Mouse (Mus musculus): ENCODE results near the gene Emp1. TPM values are rescaled to one million over a fixed set of nuclear protein-coding genes. Genes with fewer than 3 reads are reported as not detected.

Gene Emp1
- total and polyA plus RNA-seq, 2 experiments from 2014 or later: 8.6 to 53.2 TPM

- Histone ChIP-seq H3K27me3 (ENCODE audit: insufficient read depth, low read length) (no peaks in the 10 kb centered on the region), H3K9me3 (ENCODE audit: low read length) (no peaks in the 10 kb centered on the region), H3K36me3 (ENCODE audit: insufficient read depth, low read length) (no peaks in the 10 kb centered on the region), H3K9ac (replicated peaks; ENCODE audit: low read length) (no peak overlapping the region), H3K4me2 (ENCODE audit: low read depth, low read length) (no peak overlapping the region), H3K4me1 (ENCODE audit: insufficient read depth, low read length) (peaks cover 12% of the 10 kb centered on the region), H3K4me3 (ENCODE audit: low read length) (no peak overlapping the region), H3K27ac (no peak overlapping the region)
- 74% methylated on average over 8 of the region's 8 CpGs for WGBS
- ATAC-seq (no peak), DNase-seq (ENCODE audit: low spot score) (no peak)
- no peak for TF ChIP-seq CTCF (IDR thresholded peaks at IDR 0.05; ENCODE audit: low read depth)
Measured at GRCm38 (mm10) chr6:135336376-135336775, 26.0 kb upstream of the Emp1 start.

DNA sequence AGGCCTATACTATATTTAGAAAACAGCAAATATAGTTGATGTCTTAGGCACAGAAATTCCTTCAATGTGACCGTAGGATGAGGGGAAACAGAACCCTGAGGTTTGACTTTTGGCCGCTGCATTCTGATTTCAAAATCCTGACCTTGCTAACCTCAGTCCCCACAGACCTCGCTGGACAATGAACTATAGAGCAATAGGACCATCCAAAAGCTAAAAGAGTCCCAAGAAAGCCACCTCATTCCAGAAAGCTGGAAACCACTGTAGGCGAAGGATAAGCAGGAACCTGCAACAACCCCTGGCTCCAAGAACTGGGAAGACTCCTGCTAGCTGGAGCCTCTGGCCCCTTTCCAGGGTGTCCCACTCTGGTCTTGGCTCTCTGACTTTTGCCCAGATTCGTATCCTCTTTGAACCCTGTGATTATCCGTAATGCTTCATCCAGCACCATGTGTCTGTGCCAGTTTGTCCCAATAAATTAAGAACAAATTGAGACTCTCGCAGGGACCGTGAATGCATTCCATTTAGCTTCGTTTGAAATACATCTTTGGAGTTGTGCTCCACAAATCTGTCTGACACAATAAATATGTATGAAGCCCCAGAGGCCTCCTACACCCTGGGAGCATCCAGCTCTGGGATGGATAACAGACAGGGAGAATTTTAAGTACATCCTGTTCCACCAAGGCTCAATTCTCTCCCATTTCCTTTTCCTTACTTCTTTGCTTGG, 21.8 kb upstream of the Emp1 start:
- DNase-seq (ENCODE audit: low spot score): no peak
- Histone ChIP-seq H3K9me3 (ENCODE audit: low read length) (no peaks in the 10 kb centered on the region), H3K9ac (replicated peaks; ENCODE audit: low read length) (no peak overlapping the region), H3K27ac (no peak overlapping the region), H3K4me1 (ENCODE audit: insufficient read depth, low read length) (no peaks in the 10 kb centered on the region), H3K4me2 (ENCODE audit: low read depth, low read length) (no peak overlapping the region), H3K36me3 (ENCODE audit: insufficient read depth, low read length) (no peaks in the 10 kb centered on the region), H3K4me3 (ENCODE audit: low read length) (no peak overlapping the region), H3K27me3 (ENCODE audit: insufficient read depth, low read length) (no peaks in the 10 kb centered on the region)
- no peak for TF ChIP-seq CTCF (IDR thresholded peaks at IDR 0.05; ENCODE audit: low read depth)
- no peak for ATAC-seq
- WGBS: 68% methylated on average over 9 of the region's 9 CpGs

- Histone ChIP-seq H3K27me3 (ENCODE audit: insufficient read depth, low read length) (no peaks in the 10 kb centered on the region), H3K9me3 (ENCODE audit: low read length) (no peaks in the 10 kb centered on the region), H3K9ac (replicated peaks; ENCODE audit: low read length) (no peak overlapping the region), H3K4me3 (ENCODE audit: low read length) (no peak overlapping the region), H3K27ac (no peak overlapping the region), H3K4me2 (ENCODE audit: low read depth, low read length) (no peak overlapping the region), H3K4me1 (ENCODE audit: insufficient read depth, low read length) (no peaks in the 10 kb centered on the region), H3K36me3 (ENCODE audit: insufficient read depth, low read length) (no peaks in the 10 kb centered on the region)
- 74% methylated on average over 4 of the region's 4 CpGs for WGBS
- DNase-seq (ENCODE audit: low spot score): no peak
- no peak for TF ChIP-seq CTCF (IDR thresholded peaks at IDR 0.05; ENCODE audit: low read depth)
- ATAC-seq: no peak
Measured at GRCm38 (mm10) chr6:135341076-135341378, 21.3 kb upstream of the Emp1 start.

DNA sequence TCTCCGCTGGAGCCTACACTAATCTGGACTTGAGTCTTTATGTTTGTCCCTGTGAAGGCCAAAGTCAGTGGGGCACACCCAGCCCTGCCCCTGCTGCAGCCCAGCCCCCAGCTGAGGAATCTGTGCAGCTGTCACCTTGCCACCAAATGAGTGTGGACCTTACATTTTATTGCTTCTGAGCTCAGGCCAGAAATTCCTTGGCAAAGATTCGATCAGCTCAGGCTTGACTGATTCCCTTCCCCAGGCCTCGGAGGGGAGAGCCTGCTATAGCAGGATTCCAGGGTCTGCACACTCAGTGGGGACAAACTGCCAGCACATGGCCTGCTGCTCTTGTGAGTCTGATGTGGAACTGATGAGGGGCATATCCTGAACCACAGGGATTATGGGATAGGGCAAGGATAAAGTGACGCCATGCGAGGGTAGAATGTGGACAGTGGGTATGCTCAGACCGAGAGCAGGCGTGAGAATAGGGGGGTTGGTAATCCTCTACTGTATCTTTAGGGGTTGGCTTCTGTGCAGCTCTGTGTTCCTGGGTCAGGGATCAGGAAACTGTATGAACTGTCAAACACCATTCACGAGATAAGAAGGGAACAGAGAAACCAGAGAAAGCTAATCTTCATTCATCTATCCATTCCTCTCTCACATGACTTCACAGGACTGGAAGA, 10.6 kb upstream of the Emp1 start:
- 50% methylated on average over 8 of the region's 8 CpGs for WGBS
- Histone ChIP-seq H3K27ac (0 out of 2 replicates have a peak overlapping the region, but pooled peaks have one; percentile 32), H3K4me1 (ENCODE audit: insufficient read depth, low read length) (no peaks in the 10 kb centered on the region), H3K4me2 (ENCODE audit: low read depth, low read length) (no peak overlapping the region), H3K4me3 (ENCODE audit: low read length) (no peak overlapping the region), H3K9me3 (ENCODE audit: low read length) (no peaks in the 10 kb centered on the region), H3K9ac (replicated peaks; ENCODE audit: low read length) (no peak overlapping the region), H3K36me3 (ENCODE audit: insufficient read depth, low read length) (no peaks in the 10 kb centered on the region), H3K27me3 (ENCODE audit: insufficient read depth, low read length) (no peaks in the 10 kb centered on the region)
- TF ChIP-seq CTCF (IDR thresholded peaks at IDR 0.05; ENCODE audit: low read depth): no peak
- DNase-seq (ENCODE audit: low spot score) (peak; percentile 64), ATAC-seq (peak; percentile 88)

DNA sequence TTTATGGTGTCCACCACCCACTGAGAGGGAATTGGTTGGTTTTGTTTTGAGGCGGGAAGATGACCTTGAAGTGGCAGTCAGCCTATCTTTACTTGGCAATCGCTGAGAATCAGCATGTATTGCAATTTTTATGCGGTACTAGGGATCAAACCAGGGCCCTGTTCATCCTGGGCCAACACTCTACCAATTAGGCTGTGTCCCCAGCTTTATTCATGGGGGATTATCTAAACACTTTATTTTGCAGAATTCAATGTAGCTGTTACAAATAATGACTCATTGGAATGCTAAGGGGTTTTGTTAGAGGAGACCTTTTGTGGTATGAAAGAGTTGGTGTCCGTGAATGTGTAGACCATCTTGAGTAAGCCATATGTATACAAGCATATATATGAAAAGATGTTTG, 9.8 kb upstream of the Emp1 start:
- H3K27ac ChIP-seq: no peak overlapping the region
- DNase-seq (ENCODE audit: low spot score) (no peak), ATAC-seq (no peak)
- no peaks in the 10 kb centered on the region for H3K9me3 ChIP-seq (ENCODE audit: low read length)
- 59% methylated on average over 4 of the region's 4 CpGs for WGBS
- no peaks in the 10 kb centered on the region for H3K36me3 ChIP-seq (ENCODE audit: insufficient read depth, low read length)
- H3K4me3 ChIP-seq (ENCODE audit: low read length): no peak overlapping the region
- no peak overlapping the region for H3K4me2 ChIP-seq (ENCODE audit: low read depth, low read length)
- no peaks in the 10 kb centered on the region for H3K4me1 ChIP-seq (ENCODE audit: insufficient read depth, low read length)
- TF ChIP-seq CTCF (IDR thresholded peaks at IDR 0.05; ENCODE audit: low read depth): no peak
- H3K9ac ChIP-seq (replicated peaks; ENCODE audit: low read length): no peak overlapping the region
- H3K27me3 ChIP-seq (ENCODE audit: insufficient read depth, low read length): no peaks in the 10 kb centered on the region

DNA sequence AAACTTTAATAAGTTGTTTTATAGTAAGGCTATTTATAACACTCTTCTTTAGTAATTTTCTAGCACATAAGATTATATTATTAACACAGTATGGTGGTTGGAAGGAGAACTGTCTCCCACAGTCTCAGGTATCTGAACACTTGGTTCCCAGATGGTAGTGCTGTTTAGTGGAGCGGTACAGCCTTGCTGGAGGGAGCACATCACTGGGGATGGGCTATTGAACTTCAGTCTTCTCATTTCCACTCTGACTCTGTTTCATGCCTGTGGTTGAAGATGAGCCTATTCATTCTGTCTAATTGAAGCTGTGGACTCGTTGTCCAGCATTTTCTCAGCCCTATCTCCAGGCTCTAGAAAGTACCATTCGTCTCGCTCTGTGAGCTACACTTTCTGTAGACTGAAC, 7.4 kb upstream of the Emp1 start:
- DNase-seq (ENCODE audit: low spot score) (no peak), ATAC-seq (no peak)
- H3K36me3 ChIP-seq (ENCODE audit: insufficient read depth, low read length): no peaks in the 10 kb centered on the region
- H3K4me3 ChIP-seq (ENCODE audit: low read length): no peak overlapping the region
- H3K4me1 ChIP-seq (ENCODE audit: insufficient read depth, low read length): no peaks in the 10 kb centered on the region
- no peak overlapping the region for H3K27ac ChIP-seq
- TF ChIP-seq CTCF (IDR thresholded peaks at IDR 0.05; ENCODE audit: low read depth): no peak
- no peaks in the 10 kb centered on the region for H3K27me3 ChIP-seq (ENCODE audit: insufficient read depth, low read length)
- H3K9me3 ChIP-seq (ENCODE audit: low read length): no peaks in the 10 kb centered on the region
- no peak overlapping the region for H3K4me2 ChIP-seq (ENCODE audit: low read depth, low read length)
- no peak overlapping the region for H3K9ac ChIP-seq (replicated peaks; ENCODE audit: low read length)
- 86% methylated on average over 4 of the region's 4 CpGs for WGBS

- DNase-seq (ENCODE audit: low spot score) (no peak), ATAC-seq (no peak)
- Histone ChIP-seq H3K9me3 (ENCODE audit: low read length) (no peaks in the 10 kb centered on the region), H3K36me3 (ENCODE audit: insufficient read depth, low read length) (no peaks in the 10 kb centered on the region), H3K9ac (replicated peaks; ENCODE audit: low read length) (no peak overlapping the region), H3K4me1 (ENCODE audit: insufficient read depth, low read length) (peaks cover 8% of the 10 kb centered on the region), H3K27ac (no peak overlapping the region), H3K4me2 (ENCODE audit: low read depth, low read length) (no peak overlapping the region), H3K4me3 (ENCODE audit: low read length) (no peak overlapping the region), H3K27me3 (ENCODE audit: insufficient read depth, low read length) (no peaks in the 10 kb centered on the region)
- TF ChIP-seq CTCF (IDR thresholded peaks at IDR 0.05; ENCODE audit: low read depth): no peak
- 64% methylated on average over 4 of the region's 4 CpGs for WGBS
Measured at GRCm38 (mm10) chr6:135360331-135360730, 2.0 kb upstream of the Emp1 start.

Data from hindbrain, postnatal 0 days (tissue).